ENCODE assay signal across 8 mouse cellular contexts in genomic region chr13:38992529-38992928, GRCm38 (mm10). TPM values are rescaled to one million over a fixed set of nuclear protein-coding genes. Genes with fewer than 3 reads are reported as not detected.
A peak's percentile ranks its signal among the peaks of the same experiment; 100 is the strongest.
DNase-seq lines count a peak whose midpoint lies in the region; ATAC-seq and TF ChIP-seq lines count a peak whose summit lies in the region.

No protein-coding gene starts in this region.

- H3K4me3 ChIP-seq in E14TG2a.4 (replicated peaks; ENCODE audit: low read length): no peak overlapping the region

- peak; percentile 85 for ATAC-seq in frontal cortex, adult (ENCODE audit: low TSS enrichment)

- peak; percentile 6 for DNase-seq in heart, adult 8-10 months (ENCODE audit: low spot score)
- DNase-seq in heart, adult 9 months (ENCODE audit: low spot score in 2 of 2): no peak
- peak; percentile 83 for DNase-seq in brain, embryonic 14.5 days (ENCODE audit: low read depth)
- peak; percentile 28 to 33 for DNase-seq in layer of hippocampus, postnatal 36 days
- peak; percentile 30 for DNase-seq in right cerebral cortex, adult 18-20 months
- no peak for DNase-seq in urinary bladder, adult 2 months (ENCODE audit: low spot score)

- H3K9me3 ChIP-seq in E14TG2a.4 (ENCODE audit: low read length): no peaks in the 10 kb centered on the region

- H3K27me3 ChIP-seq in E14TG2a.4 (ENCODE audit: insufficient read depth, low read length): 0 out of 2 replicates have a peak, but pooled peaks cover 3% of the 10 kb centered on the region

- H3K4me1 ChIP-seq in E14TG2a.4 (replicated peaks; ENCODE audit: low read depth, low read length): no peaks in the 10 kb centered on the region

- no peak for TF ChIP-seq POLR2A in brain, embryonic 14.5 days (IDR thresholded peaks at IDR 0.05; ENCODE audit: borderline replicate concordance, extremely low read depth, insufficient read depth, insufficient read length, poor library complexity, severe bottlenecking)

- TF ChIP-seq CTCF in E14TG2a.4 (conservative IDR thresholded peaks at IDR 0.05; ENCODE audit: low read length): peak; percentile 35
- TF ChIP-seq CTCF in brain, embryonic 14.5 days (IDR thresholded peaks at IDR 0.05; ENCODE audit: borderline replicate concordance, extremely low read depth, insufficient read depth, insufficient read length): peak; percentile 72

- no peaks in the 10 kb centered on the region for H3K36me3 ChIP-seq in E14TG2a.4 (ENCODE audit: insufficient read depth, low read length)

RNA-seq across cellular contexts. Expression of gene Slc35b3, which starts 31.9 kb away (rescaled TPM):
- total RNA-seq in heart, adult 8-10 months (2022): 1 to 10 TPM; 2.7 to 5.5 (median 3.8) TPM
- polyA plus RNA-seq in brain, embryonic 14.5 days (2012; rRNA removed): 31.8 and 41.2 TPM in 2 replicates
- 10 to 100 TPM; 14.2 to 16.0 TPM for total RNA-seq in layer of hippocampus, postnatal 36 days (2021)
- 28.3 and 39.5 TPM in 2 replicates for polyA plus RNA-seq in urinary bladder, adult 2 months (2012; rRNA removed)

Comparison
In these comparisons a context has a peak if more than half of its experiments do, and no peak if none do; other contexts are left out.
1. DNase-seq: peak in heart, adult 8-10 months (single experiment), brain, embryonic 14.5 days (single experiment), layer of hippocampus, postnatal 36 days (2 of 2) and right cerebral cortex, adult 18-20 months (single experiment); none in heart, adult 9 months (0 of 2) and urinary bladder, adult 2 months (single experiment).